Comparison of ENCODE assay signal across 17 mouse cellular contexts in genomic region chr8:15244770-15245485, GRCm38 (mm10).
A peak's percentile ranks its signal among the peaks of the same experiment; 100 is the strongest.
DNase-seq lines count a peak whose midpoint lies in the region; ATAC-seq and TF ChIP-seq lines count a peak whose summit lies in the region.
"Had no signal": no experiment of that assay in that cellular context is flagged by ENCODE, and none has a peak within 500 bp of the region (broad histone marks: within the 10 kb centered on the region; RNA-seq: fewer than 3 reads in every experiment).

No protein-coding gene starts in this region.

- ATAC-seq in frontal cortex, adult (ENCODE audit: low TSS enrichment): peak; percentile 94
- ATAC-seq in erythroid progenitor cell, adult 5-6 weeks (replicated peaks; ENCODE audit: low FRiP score, poor library complexity, severe bottlenecking): no peak
- ATAC-seq: CD4-positive, CD25-positive, alpha-beta regulatory T cell, adult 4 months; forebrain, embryonic 16.5 days; intestine, postnatal 0 days had no signal

- no peak for DNase-seq in frontal cortex, postnatal 14 days (ENCODE audit: low spot score in 2 of 2)
- DNase-seq in brain, adult 2 months (ENCODE audit: low read depth, low spot score): peak; percentile 58
- DNase-seq in brain, embryonic 14.5 days (ENCODE audit: low read depth): peak; percentile 46
- DNase-seq in gastrocnemius, adult 8-10 months (ENCODE audit: low spot score in 2 of 2): no peak
- DNase-seq: adrenal gland, adult 2 months; adrenal gland, postnatal 14 days; cerebellum, adult 2 months; cerebellum, adult 9-11 months; cerebellum, postnatal 25 days; embryo, embryonic 11 days; gastrocnemius, postnatal 14 days; heart, adult 11 months had no signal

- no peak for TF ChIP-seq POLR2A in brain, embryonic 14.5 days (IDR thresholded peaks at IDR 0.05; ENCODE audit: borderline replicate concordance, extremely low read depth, insufficient read depth, insufficient read length, poor library complexity, severe bottlenecking)

- TF ChIP-seq CTCF in brain, embryonic 14.5 days (IDR thresholded peaks at IDR 0.05; ENCODE audit: borderline replicate concordance, extremely low read depth, insufficient read depth, insufficient read length): no peak

Comparison
In these comparisons a context has a peak if more than half of its experiments do, and no peak if none do; other contexts are left out.
1. DNase-seq: peak in brain, adult 2 months (single experiment) and brain, embryonic 14.5 days (single experiment); none in frontal cortex, postnatal 14 days (0 of 2) and gastrocnemius, adult 8-10 months (0 of 2).